In the genomic region with DNA sequence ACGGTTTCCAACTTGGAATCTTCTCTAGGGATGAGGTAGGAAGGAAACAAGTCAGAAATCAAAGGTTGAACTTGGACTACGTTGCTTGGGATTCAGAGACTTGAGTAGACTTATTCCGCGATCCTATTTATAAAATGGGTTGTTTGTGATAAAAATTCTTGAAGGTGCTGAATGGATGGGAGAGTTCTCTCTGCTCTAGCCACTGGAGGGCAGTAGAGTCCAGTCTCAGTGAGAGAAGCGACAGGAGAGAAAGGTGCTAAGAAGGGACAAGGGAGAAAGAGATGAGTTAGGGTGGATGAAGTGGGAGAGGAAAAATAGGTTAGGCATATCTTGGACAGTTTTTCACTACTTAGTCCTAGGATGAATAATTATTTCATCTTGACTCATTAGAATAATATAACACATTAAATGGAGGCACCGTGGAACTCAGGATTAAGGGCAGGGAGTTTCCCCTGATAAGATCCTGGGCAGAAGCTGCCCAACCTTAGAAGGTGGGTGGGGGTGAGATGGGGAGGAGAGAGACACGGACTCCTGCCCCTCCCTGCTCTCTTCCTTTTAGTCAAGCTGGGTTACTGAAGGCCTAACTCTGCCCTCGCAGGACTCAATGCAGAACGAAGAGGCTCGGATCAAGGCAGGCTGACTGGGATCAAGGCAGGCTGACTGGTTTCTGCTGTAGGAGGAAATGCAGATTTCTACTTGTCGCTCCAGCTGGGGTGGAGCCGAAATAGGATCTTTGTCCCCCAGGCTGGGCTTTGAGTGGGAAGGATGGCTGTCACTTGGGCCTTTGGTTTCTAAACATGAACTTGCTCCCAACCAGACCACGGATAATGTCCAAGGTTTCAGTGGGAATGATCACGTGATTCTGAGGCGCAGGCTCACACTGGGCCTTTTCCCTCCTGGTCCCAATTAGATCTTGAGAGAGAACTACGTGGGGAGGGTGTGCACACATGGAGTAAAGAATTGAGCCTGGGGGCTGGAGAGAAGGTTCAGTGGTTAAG, we compare ENCODE assay signal across 8 mouse cellular contexts. TPM values are rescaled to one million over a fixed set of nuclear protein-coding genes. Genes with fewer than 3 reads are reported as not detected.
DNase-seq lines count a peak whose midpoint lies in the region; ATAC-seq and TF ChIP-seq lines count a peak whose summit lies in the region.

No protein-coding gene starts in this region.

- TF ChIP-seq POLR2A in liver, adult 2 months (IDR thresholded peaks at IDR 0.05; ENCODE audit: extremely low read depth, insufficient read depth, low read length): no peak

- DNase-seq in CD4-positive helper T cell, adult 2 months (ENCODE audit: low read depth, low spot score): peak; percentile 83
- DNase-seq in adrenal gland, postnatal 14 days: peak; percentile 82
- DNase-seq in embryonic facial prominence, embryonic 10.5 days (ENCODE audit: low spot score): peak; percentile 71
- DNase-seq in liver, adult 2 months (ENCODE audit: extremely low read depth, low read depth, low spot score): peak; percentile 58

- H3K27ac ChIP-seq in embryonic facial prominence, embryonic 10.5 days (replicated peaks): peak overlapping the region; percentile 84
- H3K27ac ChIP-seq in heart, embryonic 12.5 days (ENCODE audit: poor library complexity, severe bottlenecking): no peak overlapping the region
- peak overlapping the region; percentile 88 for H3K27ac ChIP-seq in kidney, embryonic 15.5 days
- H3K27ac ChIP-seq in liver, adult 2 months (replicated peaks; ENCODE audit: insufficient read depth, low read depth, low read length): no peak overlapping the region
- peak overlapping the region; percentile 34; the same call in 1 of the 2 replicates for H3K27ac ChIP-seq in stomach, embryonic 14.5 days (ENCODE audit: low read length)

- ATAC-seq in heart, embryonic 12.5 days (ENCODE audit: insufficient number of reproducible peaks, low FRiP score): peak; percentile 59; the same call in 1 of the 2 replicates
- peak; percentile 66 for ATAC-seq in kidney, embryonic 15.5 days (replicated peaks; ENCODE audit: low FRiP score)
- ATAC-seq in monocyte, adult 5-6 weeks (replicated peaks; ENCODE audit: insufficient number of reproducible peaks, low FRiP score, low TSS enrichment, poor library complexity, severe bottlenecking): peak; percentile 65
- peak; percentile 70; the same call in 1 of the 2 replicates for ATAC-seq in stomach, embryonic 14.5 days (ENCODE audit: insufficient number of reproducible peaks, insufficient read depth, low FRiP score, low read depth)

- peaks cover 16% of the 10 kb centered on the region for H3K4me1 ChIP-seq in embryonic facial prominence, embryonic 10.5 days
- H3K4me1 ChIP-seq in heart, embryonic 12.5 days (replicated peaks): peaks cover 10% of the 10 kb centered on the region
- peaks cover 15% of the 10 kb centered on the region for H3K4me1 ChIP-seq in kidney, embryonic 15.5 days
- no peaks in the 10 kb centered on the region for H3K4me1 ChIP-seq in liver, adult 2 months (ENCODE audit: control insufficient read depth, insufficient read depth, low read length)
- H3K4me1 ChIP-seq in stomach, embryonic 14.5 days (ENCODE audit: control insufficient read depth, insufficient read depth, low read length): peaks cover 6% of the 10 kb centered on the region

- no peaks in the 10 kb centered on the region for H3K79me2 ChIP-seq in liver, adult 2 months (ENCODE audit: control insufficient read depth, insufficient read depth, low read length)

- peaks cover 6% of the 10 kb centered on the region; the same call in 1 of the 2 replicates for H3K9me3 ChIP-seq in embryonic facial prominence, embryonic 10.5 days
- peaks cover 6% of the 10 kb centered on the region; the same call in 1 of the 2 replicates for H3K9me3 ChIP-seq in heart, embryonic 12.5 days (replicated peaks)
- H3K9me3 ChIP-seq in kidney, embryonic 15.5 days (replicated peaks): no peaks in the 10 kb centered on the region
- H3K9me3 ChIP-seq in stomach, embryonic 14.5 days (ENCODE audit: control insufficient read depth, low read depth, low read length): 0 out of 2 replicates have a peak, but pooled peaks cover 3% of the 10 kb centered on the region

- peak overlapping the region; percentile 86 for H3K4me2 ChIP-seq in heart, embryonic 12.5 days
- peak overlapping the region; percentile 85 for H3K4me2 ChIP-seq in kidney, embryonic 15.5 days
- peak overlapping the region; percentile 57 for H3K4me2 ChIP-seq in stomach, embryonic 14.5 days (replicated peaks; ENCODE audit: low read depth, low read length)

- H3K27me3 ChIP-seq in embryonic facial prominence, embryonic 10.5 days (replicated peaks; ENCODE audit: low read depth, poor library complexity, severe bottlenecking): no peaks in the 10 kb centered on the region
- no peaks in the 10 kb centered on the region for H3K27me3 ChIP-seq in heart, embryonic 12.5 days (replicated peaks)
- no peaks in the 10 kb centered on the region for H3K27me3 ChIP-seq in kidney, embryonic 15.5 days
- H3K27me3 ChIP-seq in liver, adult 2 months (ENCODE audit: control insufficient read depth, insufficient read depth, low read length): no peaks in the 10 kb centered on the region
- no peaks in the 10 kb centered on the region for H3K27me3 ChIP-seq in stomach, embryonic 14.5 days (ENCODE audit: control insufficient read depth, insufficient read depth, low read length)

- peak overlapping the region; percentile 67 for H3K4me3 ChIP-seq in embryonic facial prominence, embryonic 10.5 days
- H3K4me3 ChIP-seq in heart, embryonic 12.5 days: peak overlapping the region; percentile 57
- H3K4me3 ChIP-seq in kidney, embryonic 15.5 days (replicated peaks): peak overlapping the region; percentile 62
- H3K4me3 ChIP-seq in liver, adult 2 months (ENCODE audit: insufficient read depth, low read depth, low read length): no peak overlapping the region
- peak overlapping the region; percentile 47 for H3K4me3 ChIP-seq in stomach, embryonic 14.5 days (ENCODE audit: low read depth, low read length)

- peak; percentile 67 for TF ChIP-seq CTCF in liver, adult 2 months (IDR thresholded peaks at IDR 0.05; ENCODE audit: low read depth, low read length)

- WGBS in embryonic facial prominence, embryonic 10.5 days: 31% methylated on average over 16 of the region's 16 CpGs
- 25% methylated on average over 16 of the region's 16 CpGs for WGBS in heart, embryonic 12.5 days
- 33% methylated on average over 16 of the region's 16 CpGs for WGBS in kidney, embryonic 15.5 days
- 55% methylated on average over 16 of the region's 16 CpGs for WGBS in liver, adult 2 months
- 27% methylated on average over 16 of the region's 16 CpGs for WGBS in stomach, embryonic 14.5 days

- H3K9ac ChIP-seq in heart, embryonic 12.5 days: peak overlapping the region; percentile 70
- H3K9ac ChIP-seq in kidney, embryonic 15.5 days: peak overlapping the region; percentile 73
- no peak overlapping the region for H3K9ac ChIP-seq in liver, adult 2 months (ENCODE audit: low read depth, low read length)
- H3K9ac ChIP-seq in stomach, embryonic 14.5 days (replicated peaks; ENCODE audit: low read depth, low read length): peak overlapping the region; percentile 49

- H3K36me3 ChIP-seq in embryonic facial prominence, embryonic 10.5 days (replicated peaks): peaks cover 31% of the 10 kb centered on the region
- H3K36me3 ChIP-seq in heart, embryonic 12.5 days: peaks cover 30% of the 10 kb centered on the region
- peaks cover 30% of the 10 kb centered on the region for H3K36me3 ChIP-seq in kidney, embryonic 15.5 days
- H3K36me3 ChIP-seq in liver, adult 2 months (ENCODE audit: control insufficient read depth, insufficient read depth, low read length): peaks cover 17% of the 10 kb centered on the region; the same call in 1 of the 2 replicates
- H3K36me3 ChIP-seq in stomach, embryonic 14.5 days (ENCODE audit: control insufficient read depth, insufficient read depth, low read length): peaks cover 13% of the 10 kb centered on the region; the same call in 1 of the 2 replicates

RNA-seq across cellular contexts. Expression of a gene that starts 0.8 kb away (rescaled TPM):
- total RNA-seq in adrenal gland, postnatal 14 days (2021): 3.1 and 5.1 TPM in 2 replicates
- 1.2 and 1.6 TPM in 2 replicates for polyA plus RNA-seq in embryonic facial prominence, embryonic 10.5 days (2016; fragmentation: Nextera tagmentation; extraction: Ambion mirVana)
- polyA plus RNA-seq in heart, embryonic 12.5 days (2016; fragmentation: Nextera tagmentation; extraction: Ambion mirVana): 0.46 and 0.74 TPM in 2 replicates
- polyA plus RNA-seq in kidney, embryonic 15.5 days (2015; fragmentation: Nextera tagmentation; extraction: Ambion mirVana): 2.6 TPM in 2 replicates
- total RNA-seq in liver, adult 2 months (2014; rRNA removed): not detected in 2 replicates
- 0.05 TPM in 1 of 2 replicates, not detected in the other for polyA plus RNA-seq in liver, adult 2 months (2012; rRNA removed)
- not detected in 3 replicates for total RNA-seq in monocyte, adult 5-6 weeks (2017)
- 1.5 and 1.6 TPM in 2 replicates for polyA plus RNA-seq in stomach, embryonic 14.5 days (2014; fragmentation: Nextera tagmentation; extraction: Ambion mirVana)

RNA-seq across cellular contexts. Expression of a gene that starts 8.5 kb away (rescaled TPM):
- total RNA-seq in adrenal gland, postnatal 14 days (2021): 0.11 TPM in 2 replicates
- polyA plus RNA-seq in embryonic facial prominence, embryonic 10.5 days (2016; fragmentation: Nextera tagmentation; extraction: Ambion mirVana): 2.6 and 4.6 TPM in 2 replicates
- polyA plus RNA-seq in heart, embryonic 12.5 days (2016; fragmentation: Nextera tagmentation; extraction: Ambion mirVana): 0.17 and 0.52 TPM in 2 replicates
- 3.0 and 3.5 TPM in 2 replicates for polyA plus RNA-seq in kidney, embryonic 15.5 days (2015; fragmentation: Nextera tagmentation; extraction: Ambion mirVana)
- total RNA-seq in liver, adult 2 months (2014; rRNA removed): 0.09 and 0.20 TPM in 2 replicates
- polyA plus RNA-seq in liver, adult 2 months (2012; rRNA removed): 0.09 and 0.16 TPM in 2 replicates
- 2.0 to 3.9 TPM (median 2.5 TPM) in 3 replicates for total RNA-seq in monocyte, adult 5-6 weeks (2017)
- polyA plus RNA-seq in stomach, embryonic 14.5 days (2014; fragmentation: Nextera tagmentation; extraction: Ambion mirVana): 10.7 and 13.7 TPM in 2 replicates

RNA-seq across cellular contexts. Expression of a gene that starts 15.9 kb away (rescaled TPM):
- 140 and 148 TPM in 2 replicates for total RNA-seq in adrenal gland, postnatal 14 days (2021)
- 156 TPM in 2 replicates for polyA plus RNA-seq in embryonic facial prominence, embryonic 10.5 days (2016; fragmentation: Nextera tagmentation; extraction: Ambion mirVana)
- polyA plus RNA-seq in heart, embryonic 12.5 days (2016; fragmentation: Nextera tagmentation; extraction: Ambion mirVana): 96.8 and 111 TPM in 2 replicates
- 122 and 130 TPM in 2 replicates for polyA plus RNA-seq in kidney, embryonic 15.5 days (2015; fragmentation: Nextera tagmentation; extraction: Ambion mirVana)
- 21.6 and 26.6 TPM in 2 replicates for total RNA-seq in liver, adult 2 months (2014; rRNA removed)
- polyA plus RNA-seq in liver, adult 2 months (2012; rRNA removed): 13.1 and 15.2 TPM in 2 replicates
- 26.8 to 86.9 TPM (median 34.0 TPM) in 3 replicates for total RNA-seq in monocyte, adult 5-6 weeks (2017)
- 44.7 TPM in 2 replicates for polyA plus RNA-seq in stomach, embryonic 14.5 days (2014; fragmentation: Nextera tagmentation; extraction: Ambion mirVana)

RNA-seq across cellular contexts. Expression of a gene that starts 16.0 kb away (rescaled TPM):
- 62.1 and 62.8 TPM in 2 replicates for total RNA-seq in adrenal gland, postnatal 14 days (2021)
- 33.6 and 36.8 TPM in 2 replicates for polyA plus RNA-seq in embryonic facial prominence, embryonic 10.5 days (2016; fragmentation: Nextera tagmentation; extraction: Ambion mirVana)
- polyA plus RNA-seq in heart, embryonic 12.5 days (2016; fragmentation: Nextera tagmentation; extraction: Ambion mirVana): 31.9 and 33.9 TPM in 2 replicates
- polyA plus RNA-seq in kidney, embryonic 15.5 days (2015; fragmentation: Nextera tagmentation; extraction: Ambion mirVana): 47.8 and 50.5 TPM in 2 replicates
- total RNA-seq in liver, adult 2 months (2014; rRNA removed): 128 and 132 TPM in 2 replicates
- polyA plus RNA-seq in liver, adult 2 months (2012; rRNA removed): 120 and 139 TPM in 2 replicates
- 35.1 to 41.2 TPM (median 36.1 TPM) in 3 replicates for total RNA-seq in monocyte, adult 5-6 weeks (2017)
- 37.1 and 40.8 TPM in 2 replicates for polyA plus RNA-seq in stomach, embryonic 14.5 days (2014; fragmentation: Nextera tagmentation; extraction: Ambion mirVana)

RNA-seq across cellular contexts. Expression of a gene that starts 27.3 kb away (rescaled TPM):
- total RNA-seq in adrenal gland, postnatal 14 days (2021): 3.4 and 13.3 TPM in 2 replicates
- 0.65 and 0.72 TPM in 2 replicates for polyA plus RNA-seq in embryonic facial prominence, embryonic 10.5 days (2016; fragmentation: Nextera tagmentation; extraction: Ambion mirVana)
- polyA plus RNA-seq in heart, embryonic 12.5 days (2016; fragmentation: Nextera tagmentation; extraction: Ambion mirVana): 0.30 and 0.68 TPM in 2 replicates
- polyA plus RNA-seq in kidney, embryonic 15.5 days (2015; fragmentation: Nextera tagmentation; extraction: Ambion mirVana): 1.2 and 1.6 TPM in 2 replicates
- 2.4 and 2.8 TPM in 2 replicates for total RNA-seq in liver, adult 2 months (2014; rRNA removed)
- polyA plus RNA-seq in liver, adult 2 months (2012; rRNA removed): 1.3 and 2.0 TPM in 2 replicates
- 328 to 413 TPM (median 376 TPM) in 3 replicates for total RNA-seq in monocyte, adult 5-6 weeks (2017)
- polyA plus RNA-seq in stomach, embryonic 14.5 days (2014; fragmentation: Nextera tagmentation; extraction: Ambion mirVana): 0.67 and 1.3 TPM in 2 replicates

Comparison
In these comparisons a context has a peak if more than half of its experiments do, and no peak if none do; other contexts are left out.
1. H3K27ac ChIP-seq: peak in embryonic facial prominence, embryonic 10.5 days (single experiment), kidney, embryonic 15.5 days (single experiment) and stomach, embryonic 14.5 days (single experiment); none in heart, embryonic 12.5 days (single experiment) and liver, adult 2 months (single experiment).
2. Peak in every context shown above with its lines, with median percentiles within 50 percentile points of each other: DNase-seq, ATAC-seq and H3K4me2 ChIP-seq.